8 mouse cellular contexts compared by ENCODE assay signal in genomic region chr9:107634406-107635278, GRCm38 (mm10). TPM values are rescaled to one million over a fixed set of nuclear protein-coding genes. Genes with fewer than 3 reads are reported as not detected.
DNase-seq lines count a peak whose midpoint lies in the region; ATAC-seq lines count a peak whose summit lies in the region.

No protein-coding gene starts in this region.

- H3K9me3 ChIP-seq in erythroblast, embryonic 14.5 days (ENCODE audit: control insufficient read depth, low read length) = no peaks in the 10 kb centered on the region
- H3K9me3 ChIP-seq in embryonic facial prominence, embryonic 15.5 days (replicated peaks) = no peaks in the 10 kb centered on the region
- H3K9me3 ChIP-seq in limb, embryonic 13.5 days = no peaks in the 10 kb centered on the region
- no peaks in the 10 kb centered on the region for H3K9me3 ChIP-seq in stomach, embryonic 15.5 days

- H3K27ac ChIP-seq in embryonic facial prominence, embryonic 15.5 days (replicated peaks) = peak overlapping the region; percentile 94
- H3K27ac ChIP-seq in limb, embryonic 13.5 days = peak overlapping the region; percentile 88
- peak overlapping the region; percentile 88 for H3K27ac ChIP-seq in stomach, embryonic 15.5 days

- H3K4me3 ChIP-seq in erythroblast, embryonic 14.5 days (replicated peaks) = peak overlapping the region; percentile 96
- peak overlapping the region; percentile 82 for H3K4me3 ChIP-seq in embryonic facial prominence, embryonic 15.5 days (replicated peaks)
- peak overlapping the region; percentile 92 for H3K4me3 ChIP-seq in limb, embryonic 13.5 days
- peak overlapping the region; percentile 86 for H3K4me3 ChIP-seq in stomach, embryonic 15.5 days (replicated peaks)

- ATAC-seq in erythroblast, adult 5-6 weeks (replicated peaks; ENCODE audit: low FRiP score, poor library complexity, severe bottlenecking) = no peak
- ATAC-seq in embryonic facial prominence, embryonic 15.5 days (ENCODE audit: insufficient number of reproducible peaks, low FRiP score, low TSS enrichment, low read depth) = no peak
- no peak; the same call in 1 of the 2 replicates for ATAC-seq in limb, embryonic 13.5 days (ENCODE audit: low FRiP score, low read depth)
- ATAC-seq in stomach, embryonic 15.5 days (ENCODE audit: insufficient read depth, low FRiP score, low read depth) = no peak

- H3K27me3 ChIP-seq in erythroblast, embryonic 14.5 days (ENCODE audit: control insufficient read depth) = no peaks in the 10 kb centered on the region
- no peaks in the 10 kb centered on the region for H3K27me3 ChIP-seq in embryonic facial prominence, embryonic 15.5 days
- no peaks in the 10 kb centered on the region for H3K27me3 ChIP-seq in limb, embryonic 13.5 days
- H3K27me3 ChIP-seq in stomach, embryonic 15.5 days (replicated peaks) = no peaks in the 10 kb centered on the region

- peak; percentile 45 for DNase-seq in 3T3-L1 (ENCODE audit: low read depth, low spot score)
- DNase-seq in left cerebral cortex, adult 18-20 months (ENCODE audit: low spot score in 2 of 2) = no peak
- DNase-seq in adrenal gland, postnatal 36 days = no peak

- WGBS in embryonic facial prominence, embryonic 15.5 days = 1% methylated on average over 35 of the region's 35 CpGs
- under 1% methylated on average over 35 of the region's 35 CpGs for WGBS in limb, embryonic 13.5 days
- under 1% methylated on average over 35 of the region's 35 CpGs for WGBS in stomach, embryonic 15.5 days

- peaks cover 72% of the 10 kb centered on the region for H3K4me1 ChIP-seq in erythroblast, embryonic 14.5 days (ENCODE audit: control insufficient read depth)
- H3K4me1 ChIP-seq in embryonic facial prominence, embryonic 15.5 days = peaks cover 55% of the 10 kb centered on the region
- peaks cover 59% of the 10 kb centered on the region for H3K4me1 ChIP-seq in limb, embryonic 13.5 days
- peaks cover 42% of the 10 kb centered on the region for H3K4me1 ChIP-seq in stomach, embryonic 15.5 days

- H3K4me2 ChIP-seq in embryonic facial prominence, embryonic 15.5 days (replicated peaks) = peak overlapping the region; percentile 95
- H3K4me2 ChIP-seq in limb, embryonic 13.5 days (replicated peaks) = peak overlapping the region; percentile 100
- H3K4me2 ChIP-seq in stomach, embryonic 15.5 days = peak overlapping the region; percentile 96

- H3K9ac ChIP-seq in embryonic facial prominence, embryonic 15.5 days = peak overlapping the region; percentile 94
- peak overlapping the region; percentile 93 for H3K9ac ChIP-seq in limb, embryonic 13.5 days
- peak overlapping the region; percentile 97 for H3K9ac ChIP-seq in stomach, embryonic 15.5 days

- peaks cover 28% of the 10 kb centered on the region for H3K36me3 ChIP-seq in erythroblast, embryonic 14.5 days (ENCODE audit: control insufficient read depth)
- H3K36me3 ChIP-seq in embryonic facial prominence, embryonic 15.5 days = no peaks in the 10 kb centered on the region
- peaks cover 12% of the 10 kb centered on the region; the same call in 1 of the 2 replicates for H3K36me3 ChIP-seq in limb, embryonic 13.5 days
- 0 out of 2 replicates have a peak, but pooled peaks cover 3% of the 10 kb centered on the region for H3K36me3 ChIP-seq in stomach, embryonic 15.5 days

RNA-seq across cellular contexts. Expression of gene Gnai2, which starts 0.5 kb away (rescaled TPM):
- 75.1 and 87.2 TPM in 2 replicates for polyA plus RNA-seq in erythroblast, embryonic 14.5 days (2012)
- 183 and 189 TPM in 2 replicates for total RNA-seq in erythroblast, adult 5-6 weeks (2015; ENCODE audit: low replicate concordance)
- 162 and 183 TPM in 2 replicates for total RNA-seq in erythroblast, adult 5-6 weeks (2017; ENCODE audit: low replicate concordance)
- polyA plus RNA-seq in embryonic facial prominence, embryonic 15.5 days (2015; fragmentation: Nextera tagmentation; extraction: Ambion mirVana) = 458 and 459 TPM in 2 replicates
- polyA plus RNA-seq in limb, embryonic 13.5 days (2015; fragmentation: Nextera tagmentation; extraction: Ambion mirVana) = 383 and 392 TPM in 2 replicates
- 355 and 371 TPM in 2 replicates for polyA plus RNA-seq in stomach, embryonic 15.5 days (2015; fragmentation: Nextera tagmentation; extraction: Ambion mirVana)
- total RNA-seq in left cerebral cortex, adult 18-20 months (2021) = 100 to 1,000 TPM; 222 to 239 TPM
- 100 to 1,000 TPM; 221 to 245 TPM for total RNA-seq in adrenal gland, postnatal 36 days (2021)

RNA-seq across cellular contexts. Expression of gene Sema3b, which starts 25.6 kb away (rescaled TPM):
- polyA plus RNA-seq in erythroblast, embryonic 14.5 days (2012) = not detected in 2 replicates
- total RNA-seq in erythroblast, adult 5-6 weeks (2015; ENCODE audit: low replicate concordance) = not detected in 2 replicates
- not detected in 2 replicates for total RNA-seq in erythroblast, adult 5-6 weeks (2017; ENCODE audit: low replicate concordance)
- polyA plus RNA-seq in embryonic facial prominence, embryonic 15.5 days (2015; fragmentation: Nextera tagmentation; extraction: Ambion mirVana) = 21.2 and 22.7 TPM in 2 replicates
- polyA plus RNA-seq in limb, embryonic 13.5 days (2015; fragmentation: Nextera tagmentation; extraction: Ambion mirVana) = 8.0 and 8.6 TPM in 2 replicates
- 13.2 and 16.5 TPM in 2 replicates for polyA plus RNA-seq in stomach, embryonic 15.5 days (2015; fragmentation: Nextera tagmentation; extraction: Ambion mirVana)
- total RNA-seq in left cerebral cortex, adult 18-20 months (2021) = 1 to 10 TPM; 3.5 to 4.5 TPM
- 1 to 10 TPM; 4.6 to 8.4 TPM for total RNA-seq in adrenal gland, postnatal 36 days (2021)

RNA-seq across cellular contexts. Expression of gene Slc38a3, which starts 34.7 kb away (rescaled TPM):
- 0.02 and 0.05 TPM in 2 replicates for polyA plus RNA-seq in erythroblast, embryonic 14.5 days (2012)
- not detected in 2 replicates for total RNA-seq in erythroblast, adult 5-6 weeks (2015; ENCODE audit: low replicate concordance)
- total RNA-seq in erythroblast, adult 5-6 weeks (2017; ENCODE audit: low replicate concordance) = not detected in 2 replicates
- polyA plus RNA-seq in embryonic facial prominence, embryonic 15.5 days (2015; fragmentation: Nextera tagmentation; extraction: Ambion mirVana) = 3.7 and 4.2 TPM in 2 replicates
- 4.3 and 5.3 TPM in 2 replicates for polyA plus RNA-seq in limb, embryonic 13.5 days (2015; fragmentation: Nextera tagmentation; extraction: Ambion mirVana)
- 19.5 and 28.6 TPM in 2 replicates for polyA plus RNA-seq in stomach, embryonic 15.5 days (2015; fragmentation: Nextera tagmentation; extraction: Ambion mirVana)
- total RNA-seq in left cerebral cortex, adult 18-20 months (2021) = 10 to 100 TPM; 66.6 to 84.4 TPM
- 1 to 10 TPM in 1 of 2 experiments, under 1 TPM in 1; 0.30 to 1.0 TPM for total RNA-seq in adrenal gland, postnatal 36 days (2021)

RNA-seq across cellular contexts. Expression of gene Gnat1, which starts 44.9 kb away (rescaled TPM):
- polyA plus RNA-seq in erythroblast, embryonic 14.5 days (2012) = not detected in 2 replicates
- not detected in 2 replicates for total RNA-seq in erythroblast, adult 5-6 weeks (2015; ENCODE audit: low replicate concordance)
- total RNA-seq in erythroblast, adult 5-6 weeks (2017; ENCODE audit: low replicate concordance) = not detected in 2 replicates
- 1.9 and 3.4 TPM in 2 replicates for polyA plus RNA-seq in embryonic facial prominence, embryonic 15.5 days (2015; fragmentation: Nextera tagmentation; extraction: Ambion mirVana)
- polyA plus RNA-seq in limb, embryonic 13.5 days (2015; fragmentation: Nextera tagmentation; extraction: Ambion mirVana) = 0.74 and 1.0 TPM in 2 replicates
- 1.1 and 1.9 TPM in 2 replicates for polyA plus RNA-seq in stomach, embryonic 15.5 days (2015; fragmentation: Nextera tagmentation; extraction: Ambion mirVana)
- total RNA-seq in left cerebral cortex, adult 18-20 months (2021) = under 1 TPM; 0.35 to 0.73 TPM
- total RNA-seq in adrenal gland, postnatal 36 days (2021) = not detected

RNA-seq across cellular contexts. Expression of gene Ifrd2, which starts 47.2 kb away (rescaled TPM):
- polyA plus RNA-seq in erythroblast, embryonic 14.5 days (2012) = 79.9 and 91.3 TPM in 2 replicates
- 207 and 270 TPM in 2 replicates for total RNA-seq in erythroblast, adult 5-6 weeks (2015; ENCODE audit: low replicate concordance)
- total RNA-seq in erythroblast, adult 5-6 weeks (2017; ENCODE audit: low replicate concordance) = 204 and 217 TPM in 2 replicates
- 46.8 and 47.1 TPM in 2 replicates for polyA plus RNA-seq in embryonic facial prominence, embryonic 15.5 days (2015; fragmentation: Nextera tagmentation; extraction: Ambion mirVana)
- polyA plus RNA-seq in limb, embryonic 13.5 days (2015; fragmentation: Nextera tagmentation; extraction: Ambion mirVana) = 44.3 and 49.5 TPM in 2 replicates
- polyA plus RNA-seq in stomach, embryonic 15.5 days (2015; fragmentation: Nextera tagmentation; extraction: Ambion mirVana) = 65.1 and 68.2 TPM in 2 replicates
- total RNA-seq in left cerebral cortex, adult 18-20 months (2021) = 10 to 100 TPM; 11.3 to 11.9 TPM
- total RNA-seq in adrenal gland, postnatal 36 days (2021) = 10 to 100 TPM; 37.8 to 43.1 TPM
